Mouse (Mus musculus): ENCODE results near the gene Lamtor2.

GRCm38 (mm10) chr3:88566536-88567061 lies 13.7 kb upstream of the Lamtor2 start:
- no peak for TF ChIP-seq POLR2A (IDR thresholded peaks at IDR 0.05; ENCODE audit: extremely low read depth, insufficient read depth, low read length)
- no peak for TF ChIP-seq CTCF (IDR thresholded peaks at IDR 0.05; ENCODE audit: extremely low read depth, insufficient read depth, low read length)

Data from cortical plate, adult 2 months (tissue).